Mouse (Mus musculus) lung, adult 2 months (tissue): ENCODE results near the gene Hmcn1.

Experiments
- CTCF ChIP-seq: fragments of 200-500 bp; IDR thresholded peaks from 2 replicates; pipeline ENCODE4 v1.5.1; 2011; ENCODE audit warnings: mild to moderate bottlenecking, low read length, control low read depth; ENCODE audit not compliant: insufficient read depth
- POLR2A ChIP-seq: fragments of 200-500 bp; IDR thresholded peaks from 2 replicates; pipeline ENCODE4 v1.6.1; 2011; ENCODE audit warnings: low read depth, mild to moderate bottlenecking, control low read depth, low read length, borderline replicate concordance; ENCODE audit errors: extremely low read depth

GRCm38 (mm10) chr1:150556621-150557020, 436.6 kb downstream of the Hmcn1 start:
- no peak for TF ChIP-seq CTCF
- no peak for TF ChIP-seq POLR2A
